Mouse (Mus musculus): ENCODE results near the gene Snx14. TPM values are rescaled to one million over a fixed set of nuclear protein-coding genes. Genes with fewer than 3 reads are reported as not detected.

Snx14 gene
- total and polyA plus RNA-seq, 3 experiments: 9.2 to 22.8 (median 21.0) TPM

GRCm38 (mm10) chr9:88351163-88351562 lies 87.6 kb downstream of the Snx14 start:
- H3K27ac ChIP-seq: no peak overlapping the region
- no peaks in the 10 kb centered on the region for H3K27me3 ChIP-seq (ENCODE audit: control insufficient read depth, insufficient read depth, low read length)
- peaks cover 4% of the 10 kb centered on the region for H3K4me1 ChIP-seq (ENCODE audit: control insufficient read depth, insufficient read depth, low read length)
- 46% methylated on average over 3 of the region's 3 CpGs for WGBS
- H3K9ac ChIP-seq (ENCODE audit: low read depth, low read length): no peak overlapping the region
- no peaks in the 10 kb centered on the region for H3K36me3 ChIP-seq (ENCODE audit: control insufficient read depth, insufficient read depth, low read length)
- DNase-seq: no peak
- intact Hi-C loops (cut with DNase I): no loop called here
- TF ChIP-seq POLR2A (IDR thresholded peaks at IDR 0.05; ENCODE audit: insufficient read depth, low read depth, low read length) (no peak), EP300 (IDR thresholded peaks at IDR 0.05; ENCODE audit: insufficient read depth, low read depth, low read length) (no peak), CTCF (IDR thresholded peaks at IDR 0.05) (no peak)
- H3K4me3 ChIP-seq: no peak overlapping the region
- H3K79me2 ChIP-seq (replicated peaks; ENCODE audit: control insufficient read depth, insufficient read depth, low read length): no peaks in the 10 kb centered on the region

- Histone ChIP-seq H3K4me1 (ENCODE audit: control insufficient read depth, insufficient read depth, low read length) (peaks cover 6% of the 10 kb centered on the region), H3K4me3 (no peak overlapping the region), H3K27me3 (ENCODE audit: control insufficient read depth, insufficient read depth, low read length) (no peaks in the 10 kb centered on the region), H3K79me2 (replicated peaks; ENCODE audit: control insufficient read depth, insufficient read depth, low read length) (no peaks in the 10 kb centered on the region), H3K9ac (ENCODE audit: low read depth, low read length) (no peak overlapping the region), H3K36me3 (ENCODE audit: control insufficient read depth, insufficient read depth, low read length) (no peaks in the 10 kb centered on the region), H3K27ac (no peak overlapping the region)
- 62% methylated on average over 1 of the region's 1 CpGs for WGBS
- TF ChIP-seq CTCF (IDR thresholded peaks at IDR 0.05) (no peak), EP300 (IDR thresholded peaks at IDR 0.05; ENCODE audit: insufficient read depth, low read depth, low read length) (no peak), POLR2A (IDR thresholded peaks at IDR 0.05; ENCODE audit: insufficient read depth, low read depth, low read length) (no peak)
- no peak for DNase-seq
- intact Hi-C loops (cut with DNase I): no loop called here
Measured at GRCm38 (mm10) chr9:88350317-88350716, 88.4 kb downstream of the Snx14 start.

GRCm38 (mm10) chr9:88348623-88349022 lies 90.1 kb downstream of the Snx14 start:
- no peaks in the 10 kb centered on the region for H3K27me3 ChIP-seq (ENCODE audit: control insufficient read depth, insufficient read depth, low read length)
- no peaks in the 10 kb centered on the region for H3K36me3 ChIP-seq (ENCODE audit: control insufficient read depth, insufficient read depth, low read length)
- no peak for DNase-seq
- H3K27ac ChIP-seq: no peak overlapping the region
- WGBS: 86% methylated on average over 6 of the region's 6 CpGs
- H3K4me3 ChIP-seq: no peak overlapping the region
- H3K4me1 ChIP-seq (ENCODE audit: control insufficient read depth, insufficient read depth, low read length): peaks cover 6% of the 10 kb centered on the region
- H3K79me2 ChIP-seq (replicated peaks; ENCODE audit: control insufficient read depth, insufficient read depth, low read length): no peaks in the 10 kb centered on the region
- TF ChIP-seq EP300 (IDR thresholded peaks at IDR 0.05; ENCODE audit: insufficient read depth, low read depth, low read length) (no peak), CTCF (IDR thresholded peaks at IDR 0.05) (no peak), POLR2A (IDR thresholded peaks at IDR 0.05; ENCODE audit: insufficient read depth, low read depth, low read length) (no peak)
- no peak overlapping the region for H3K9ac ChIP-seq (ENCODE audit: low read depth, low read length)
- intact Hi-C loops (cut with DNase I): no loop called here

GRCm38 (mm10) chr9:88346857-88347256 lies 91.9 kb downstream of the Snx14 start:
- Histone ChIP-seq H3K36me3 (ENCODE audit: control insufficient read depth, insufficient read depth, low read length) (no peaks in the 10 kb centered on the region), H3K27ac (no peak overlapping the region), H3K4me1 (ENCODE audit: control insufficient read depth, insufficient read depth, low read length) (peaks cover 6% of the 10 kb centered on the region), H3K9ac (ENCODE audit: low read depth, low read length) (no peak overlapping the region), H3K27me3 (ENCODE audit: control insufficient read depth, insufficient read depth, low read length) (no peaks in the 10 kb centered on the region), H3K4me3 (no peak overlapping the region), H3K79me2 (replicated peaks; ENCODE audit: control insufficient read depth, insufficient read depth, low read length) (no peaks in the 10 kb centered on the region)
- WGBS: 38% methylated on average over 5 of the region's 5 CpGs
- no peak for TF ChIP-seq CTCF (IDR thresholded peaks at IDR 0.05)
- no peak for TF ChIP-seq POLR2A (IDR thresholded peaks at IDR 0.05; ENCODE audit: insufficient read depth, low read depth, low read length)
- TF ChIP-seq EP300 (IDR thresholded peaks at IDR 0.05; ENCODE audit: insufficient read depth, low read depth, low read length): no peak
- intact Hi-C loops (cut with DNase I): no loop called here
- DNase-seq: no peak

GRCm38 (mm10) chr9:88344424-88344823 lies 94.3 kb downstream of the Snx14 start:
- intact Hi-C loops (cut with DNase I): no loop called here
- H3K27me3 ChIP-seq (ENCODE audit: control insufficient read depth, insufficient read depth, low read length): no peaks in the 10 kb centered on the region

GRCm38 (mm10) chr9:88342701-88343100 lies 96.1 kb downstream of the Snx14 start:
- Histone ChIP-seq H3K4me1 (ENCODE audit: control insufficient read depth, insufficient read depth, low read length) (peaks cover 4% of the 10 kb centered on the region; the same call in 1 of the 2 replicates), H3K36me3 (ENCODE audit: control insufficient read depth, insufficient read depth, low read length) (no peaks in the 10 kb centered on the region; the same call in 1 of the 2 replicates), H3K9ac (ENCODE audit: low read depth, low read length) (no peak overlapping the region), H3K27me3 (ENCODE audit: control insufficient read depth, insufficient read depth, low read length) (no peaks in the 10 kb centered on the region), H3K79me2 (replicated peaks; ENCODE audit: control insufficient read depth, insufficient read depth, low read length) (no peaks in the 10 kb centered on the region), H3K27ac (no peak overlapping the region), H3K4me3 (no peak overlapping the region)
- intact Hi-C loops (cut with DNase I): no loop called here
- 76% methylated on average over 3 of the region's 3 CpGs for WGBS
- DNase-seq: no peak
- no peak for TF ChIP-seq CTCF (IDR thresholded peaks at IDR 0.05)
- TF ChIP-seq POLR2A (IDR thresholded peaks at IDR 0.05; ENCODE audit: insufficient read depth, low read depth, low read length): no peak

More at GRCm38 (mm10) chr9:88344424-88344823, 94.3 kb downstream of the Snx14 start:
- Histone ChIP-seq H3K9ac (ENCODE audit: low read depth, low read length) (no peak overlapping the region), H3K79me2 (replicated peaks; ENCODE audit: control insufficient read depth, insufficient read depth, low read length) (no peaks in the 10 kb centered on the region), H3K27ac (no peak overlapping the region), H3K4me3 (no peak overlapping the region), H3K36me3 (ENCODE audit: control insufficient read depth, insufficient read depth, low read length) (no peaks in the 10 kb centered on the region), H3K4me1 (ENCODE audit: control insufficient read depth, insufficient read depth, low read length) (peaks cover 4% of the 10 kb centered on the region; the same call in 1 of the 2 replicates)
- TF ChIP-seq CTCF (IDR thresholded peaks at IDR 0.05): no peak
- no peak for TF ChIP-seq EP300 (IDR thresholded peaks at IDR 0.05; ENCODE audit: insufficient read depth, low read depth, low read length)
- TF ChIP-seq POLR2A (IDR thresholded peaks at IDR 0.05; ENCODE audit: insufficient read depth, low read depth, low read length): no peak
- WGBS: 96% methylated on average over 2 of the region's 2 CpGs
- no peak for DNase-seq

All from heart, adult 2 months (tissue).